Mouse (Mus musculus) left cerebral cortex, adult 2 months (tissue): ENCODE data around the gene Tmem246. TPM values are rescaled to one million over a fixed set of nuclear protein-coding genes. Genes with fewer than 3 reads are reported as not detected.

Experiments
- DNase-seq, 2 experiments: peaks; one replicate each; pipeline ENCODE4 v3.0.0; 2021 to 2022; ENCODE audit warnings: low spot score in 2 of 2, mixed read lengths in 1 of 2; ENCODE audit errors: extremely low spot score in 1 of 2
- H3K27ac ChIP-seq: fragments of 200-600 bp; 2 replicates; pipeline ENCODE4 v1.8.1; 2022
- H3K4me3 ChIP-seq: fragments of 200-600 bp; 2 replicates; pipeline ENCODE4 v1.8.1; 2022
- CTCF ChIP-seq: fragments of 200-600 bp; IDR thresholded peaks from 2 replicates; pipeline ENCODE4 v1.8.1; 2022; ENCODE audit warnings: antibody characterized with exemption, mild to moderate bottlenecking, moderate library complexity
- intact Hi-C: fragments of 180-260 bp; cut with DNase I; formaldehyde crosslinking; loops from one replicate; pipeline ENCODE4 v1.15.1; 2025
- total RNA-seq, 2 experiments: library from RNA; stranded (reverse); gene quantifications; 2 replicates each; pipeline ENCODE4 v1.2.3; 2021

Gene Tmem246
- total RNA-seq, 2 experiments from 2014 or later: 69.1 to 70.8 TPM

- no peak overlapping the region for H3K27ac ChIP-seq
- TF ChIP-seq CTCF: no peak
- DNase-seq: no peak
- intact Hi-C loops: no loop called here
- no peak overlapping the region for H3K4me3 ChIP-seq
These were observed 61.9 kb downstream of the Tmem246 start for GRCm38 (mm10) chr4:49535675-49536294.

GRCm38 (mm10) chr4:49535036-49535435 lies 62.6 kb downstream of the Tmem246 start:
- Histone ChIP-seq H3K4me3 (no peak overlapping the region), H3K27ac (no peak overlapping the region)
- intact Hi-C loops: no loop called here
- no peak for TF ChIP-seq CTCF
- DNase-seq: no peak

Other genes with a start within 250 kb of the Tmem246 start
- not detected for gene Acnat2, start 189.7 kb downstream of the Tmem246 start, total RNA-seq
- gene Acnat1, start 124.0 kb downstream of the Tmem246 start, total RNA-seq: not detected
- gene Baat, start 91.3 kb downstream of the Tmem246 start, total RNA-seq: under 1 TPM in 1 of 2 experiments, not detected in 1; 0.47 TPM
- gene Mrpl50, start 76.8 kb downstream of the Tmem246 start, total RNA-seq: 10 to 100 TPM; 29.0 to 29.5 TPM
- 10 to 100 TPM; 13.6 to 20.3 TPM for gene Zfp189, start 76.7 kb downstream of the Tmem246 start, total RNA-seq
- 1 to 10 TPM; 1.9 to 2.2 TPM for gene Aldob, start 48.3 kb downstream of the Tmem246 start, total RNA-seq
- 10 to 100 TPM; 75.1 to 76.9 TPM for gene Rnf20, start 34.1 kb upstream of the Tmem246 start, total RNA-seq
- gene Ppp3r2, start 84.1 kb upstream of the Tmem246 start, total RNA-seq: under 1 TPM; 0.54 to 0.77 TPM
- 10 to 100 TPM; 30.0 to 32.8 TPM for gene Grin3a, start 247.9 kb upstream of the Tmem246 start, total RNA-seq